Mouse (Mus musculus) cerebellum, postnatal 36 days (tissue): ENCODE results near the gene Gm20388.
"Not testable (repeated sequence)": the region's sequence is repeated elsewhere in the genome, so short reads cannot be mapped to it uniquely, and the experiment has no call there.

Experiments
- DNase-seq, 2 experiments: peaks; one replicate each; pipeline ENCODE4 v3.0.0; 2021 to 2022; ENCODE audit warnings: mixed read lengths in 2 of 2

Gm20388 gene

GRCm38 (mm10) chr8:122319708-122320075, 2409.1 kb downstream of the Gm20388 start:
- no peak for DNase-seq

GRCm38 (mm10) chr8:122320541-122320940, 2409.9 kb downstream of the Gm20388 start:
- no peak for DNase-seq

DNA sequence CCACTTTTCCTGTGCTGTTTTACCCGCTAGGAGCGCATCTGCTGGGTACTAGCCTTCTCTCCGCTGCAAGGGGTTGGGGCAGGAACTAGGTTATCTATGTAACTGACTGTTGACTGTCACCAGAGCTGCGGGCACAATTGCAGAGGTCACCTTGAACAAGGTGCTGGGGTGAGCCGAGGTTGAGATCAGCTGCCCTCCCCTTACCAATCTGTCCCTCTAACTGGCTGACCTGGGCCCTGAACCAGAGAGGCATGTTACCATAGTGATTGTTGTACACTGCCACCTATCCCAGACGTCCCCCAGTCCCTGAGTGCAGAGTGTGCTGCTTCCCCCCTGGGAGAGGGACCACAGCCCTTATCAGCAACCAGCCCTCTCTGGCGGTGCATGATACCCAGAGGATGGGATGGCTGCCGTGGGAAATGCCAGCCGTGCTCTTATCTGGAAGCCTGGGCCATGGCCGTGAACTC, 2410.8 kb downstream of the Gm20388 start:
- no peak for DNase-seq

DNA sequence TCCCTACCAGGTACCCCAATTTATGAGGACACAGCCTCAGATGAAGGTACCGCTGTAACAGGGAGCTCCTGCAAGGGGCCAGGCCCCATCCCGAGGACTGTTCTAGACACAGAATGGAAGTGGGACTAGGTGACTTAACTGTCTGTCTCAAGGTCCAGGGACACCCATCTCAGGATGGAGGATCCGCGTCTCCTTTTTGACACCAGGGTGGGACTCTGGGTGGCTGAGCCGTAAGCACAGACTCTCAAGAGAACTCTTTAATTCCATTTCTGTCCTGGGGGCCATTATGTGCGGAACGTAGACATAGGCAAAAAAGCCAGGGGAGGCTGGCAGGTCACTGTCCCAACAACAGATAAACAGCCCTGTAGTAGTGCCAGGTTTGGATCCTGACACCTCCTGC, 2411.5 kb downstream of the Gm20388 start:
- no peak for DNase-seq

DNA sequence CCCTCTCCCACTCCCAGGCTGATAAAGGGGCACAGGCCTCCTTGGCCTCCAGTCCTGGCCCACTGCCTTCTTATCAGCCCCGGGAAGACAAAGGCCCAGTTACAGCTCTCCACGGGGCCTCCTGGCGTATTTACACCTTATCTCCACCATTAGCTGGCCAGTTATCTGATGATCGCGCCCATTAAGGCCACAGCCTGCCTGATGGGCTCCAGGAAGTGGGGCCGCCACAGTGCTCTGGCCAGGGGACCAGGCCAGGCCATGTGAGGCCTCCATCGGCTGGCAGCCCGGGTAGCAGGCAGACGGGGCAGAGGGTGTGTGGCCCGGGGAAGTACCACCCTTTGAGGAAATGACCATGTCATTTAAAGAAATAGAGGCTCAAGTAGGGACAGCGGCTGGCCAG, 2412.2 kb downstream of the Gm20388 start:
- no peak for DNase-seq

DNA sequence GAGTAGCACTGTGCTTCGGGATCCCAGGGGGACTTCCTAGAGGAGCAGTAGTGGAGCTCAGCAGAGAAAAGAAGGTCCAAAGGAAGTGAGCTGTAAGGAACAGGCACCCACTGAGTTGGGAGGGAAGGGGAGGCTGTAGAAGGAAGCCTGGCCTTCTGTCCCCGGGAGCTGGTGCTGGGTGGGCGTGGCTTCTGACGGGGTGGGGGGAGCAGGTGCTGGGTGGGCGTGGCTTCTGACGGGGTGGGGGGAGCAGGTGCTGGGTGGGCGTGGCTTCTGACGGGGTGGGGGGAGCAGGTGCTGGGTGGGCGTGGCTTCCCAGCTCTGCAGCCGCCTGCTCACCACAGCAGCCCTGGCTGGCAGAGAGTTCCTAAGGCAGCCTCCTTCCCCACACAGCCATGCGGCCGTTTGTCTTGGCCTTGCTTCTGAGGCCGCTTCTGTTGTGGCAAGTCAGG, 2413.3 kb downstream of the Gm20388 start:
- not testable (repeated sequence) for DNase-seq

GRCm38 (mm10) chr8:122325196-122325595, 2414.6 kb downstream of the Gm20388 start:
- no peak for DNase-seq

- no peak for DNase-seq
These were observed 2415.5 kb downstream of the Gm20388 start for GRCm38 (mm10) chr8:122326114-122326542.

DNA sequence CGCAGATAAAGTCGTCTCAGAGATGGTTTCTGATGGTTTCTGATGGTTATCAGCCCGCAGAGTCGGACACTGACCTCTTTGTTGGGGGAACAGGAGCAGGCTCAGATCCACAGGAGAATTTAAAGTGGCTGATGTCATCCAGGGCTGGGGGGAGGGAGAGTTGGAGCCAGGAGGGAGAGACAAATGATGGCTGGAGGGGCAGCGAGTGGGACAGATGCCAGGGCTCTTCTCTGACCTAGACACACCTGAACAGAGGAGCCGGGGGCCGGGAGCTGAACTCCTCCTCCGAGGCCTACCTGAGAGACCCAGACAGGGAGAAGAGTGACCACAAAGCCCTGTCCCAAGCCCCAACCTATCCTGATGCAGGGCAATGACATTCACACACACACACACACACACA, 2418.4 kb downstream of the Gm20388 start:
- no peak for DNase-seq

GRCm38 (mm10) chr8:122329553-122330239, 2419.1 kb downstream of the Gm20388 start:
- no peak for DNase-seq

DNA sequence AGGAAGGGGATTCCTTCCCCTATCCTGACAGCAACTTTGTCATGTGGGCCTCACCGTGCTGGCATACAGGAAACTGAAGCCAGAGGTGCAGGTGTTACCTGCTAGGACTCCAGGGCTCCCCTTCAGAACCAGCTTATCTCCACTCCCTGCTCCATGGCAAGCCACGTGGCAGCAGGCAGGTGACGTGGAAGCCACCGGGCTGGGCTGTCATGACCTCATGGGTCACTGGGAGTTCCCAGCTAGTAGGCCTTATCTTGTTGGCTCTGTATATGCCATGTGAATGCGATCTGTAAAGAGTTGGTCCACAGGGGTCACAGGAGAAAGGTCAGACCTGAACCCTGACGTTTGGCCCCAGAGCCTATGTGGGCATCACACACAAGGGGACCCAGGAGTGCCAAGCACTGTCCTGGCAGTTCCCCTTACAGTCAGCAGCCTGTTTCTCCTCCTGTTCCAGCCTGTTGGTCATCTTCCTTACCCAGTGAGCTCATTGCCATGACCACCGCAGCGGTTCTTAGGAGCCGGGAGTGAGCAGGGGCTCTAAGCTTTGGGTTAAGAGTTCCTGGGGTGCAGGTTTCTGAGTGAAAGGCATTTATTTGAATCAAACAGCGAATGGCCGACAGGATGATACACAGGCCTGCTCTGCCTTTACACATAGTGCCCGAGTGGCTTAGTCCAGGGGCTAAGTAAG, 2419.9 kb downstream of the Gm20388 start:
- no peak for DNase-seq

- no peak for DNase-seq
These were observed 2420.5 kb downstream of the Gm20388 start for GRCm38 (mm10) chr8:122331134-122331523.

DNA sequence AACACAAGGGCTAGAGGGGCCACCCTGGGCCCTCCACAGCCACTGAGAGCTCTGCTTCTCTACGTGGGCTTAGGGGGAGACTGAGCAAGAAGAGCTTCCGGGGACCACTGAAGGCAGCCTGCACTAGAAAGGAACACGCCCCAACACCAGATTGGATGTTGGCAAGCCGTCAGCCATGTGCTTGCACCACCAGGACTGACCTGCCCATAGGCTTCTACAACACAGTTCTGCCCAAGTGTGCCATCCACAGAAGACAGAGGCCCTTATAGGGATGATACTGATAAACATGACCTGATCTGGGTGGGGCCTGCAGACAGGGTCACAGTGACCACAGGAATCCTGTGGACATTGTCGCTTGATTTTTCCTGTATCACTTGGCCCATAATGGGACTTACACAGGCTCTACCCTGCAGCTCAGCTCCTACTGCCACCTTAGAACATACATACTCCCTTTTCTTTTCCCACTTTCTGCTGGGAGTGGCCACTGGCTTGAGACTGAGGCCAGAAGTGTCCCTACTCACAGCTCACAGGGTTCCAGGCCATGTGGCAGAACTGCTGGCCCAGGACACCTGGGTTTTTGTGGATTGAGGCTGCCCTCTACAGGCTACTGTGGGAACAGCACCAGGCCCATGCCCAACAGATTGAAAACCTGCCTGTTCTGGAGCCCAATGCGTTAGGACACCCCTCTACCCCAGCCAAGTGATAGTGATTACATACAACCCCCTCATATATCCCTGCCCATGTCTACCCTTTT, 2422.3 kb downstream of the Gm20388 start:
- peak; percentile 89 to 91 for DNase-seq

- DNase-seq: no peak
These were observed 2422.9 kb downstream of the Gm20388 start for GRCm38 (mm10) chr8:122333531-122333930.

DNA sequence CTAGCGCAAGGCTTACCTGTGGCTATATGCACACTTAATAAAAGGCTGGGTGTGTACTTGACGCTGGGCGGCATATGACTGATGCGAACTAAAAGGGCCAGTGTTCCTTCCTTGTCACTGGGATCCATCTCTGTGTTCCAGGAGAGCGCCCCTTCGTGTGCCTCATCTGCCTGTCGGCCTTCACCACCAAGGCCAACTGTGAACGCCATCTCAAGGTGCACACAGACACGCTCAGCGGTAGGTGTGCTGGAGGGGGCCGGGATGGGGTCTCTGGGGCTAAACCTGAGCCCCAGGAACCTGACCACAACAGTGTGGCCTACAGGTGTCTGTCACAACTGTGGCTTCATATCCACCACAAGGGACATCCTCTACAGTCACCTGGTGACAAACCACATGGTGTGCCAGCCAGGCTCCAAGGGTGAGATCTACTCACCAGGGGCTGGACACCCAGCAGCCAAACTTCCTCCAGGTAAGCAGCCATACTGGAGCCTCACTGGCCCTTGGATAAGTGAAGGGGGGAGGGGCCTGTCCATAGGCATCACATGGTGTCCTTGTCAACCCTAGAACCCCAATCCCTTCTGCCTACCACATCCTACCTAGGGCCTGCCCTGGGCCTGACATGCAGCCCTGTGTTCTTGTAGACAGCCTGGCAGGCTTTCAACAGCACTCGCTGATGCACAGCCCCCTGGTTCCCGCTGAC, 2424.3 kb downstream of the Gm20388 start:
- no peak for DNase-seq

GRCm38 (mm10) chr8:122335638-122336250, 2425.1 kb downstream of the Gm20388 start:
- DNase-seq: peak in 1 of 2 experiments; percentile 20

DNA sequence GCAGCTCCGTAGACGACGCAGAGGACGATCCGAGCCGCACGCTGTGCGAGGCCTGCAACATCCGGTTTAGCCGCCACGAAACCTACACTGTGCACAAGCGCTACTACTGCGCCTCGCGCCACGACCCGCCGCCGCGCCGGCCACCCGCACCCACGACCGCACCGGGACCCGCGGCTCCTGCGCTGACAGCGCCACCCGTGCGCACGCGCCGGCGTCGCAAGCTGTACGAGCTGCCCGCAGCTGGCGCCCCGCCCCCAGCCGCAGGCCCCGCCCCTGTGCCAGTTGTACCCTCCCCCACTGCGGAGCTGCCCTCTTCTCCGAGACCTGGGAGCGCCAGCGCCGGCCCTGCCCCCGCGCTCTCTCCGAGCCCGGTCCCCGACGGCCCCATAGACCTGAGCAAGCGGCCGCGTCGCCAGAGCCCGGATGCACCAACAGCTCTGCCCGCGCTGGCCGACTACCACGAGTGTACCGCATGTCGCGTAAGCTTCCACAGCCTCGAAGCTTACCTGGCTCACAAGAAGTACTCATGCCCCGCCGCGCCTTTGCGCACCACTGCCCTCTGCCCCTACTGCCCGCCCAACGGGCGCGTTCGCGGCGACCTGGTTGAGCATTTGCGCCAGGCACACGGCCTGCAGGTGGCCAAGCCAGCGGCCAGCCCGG, 2425.7 kb downstream of the Gm20388 start:
- peak; percentile 26 to 42 for DNase-seq

DNA sequence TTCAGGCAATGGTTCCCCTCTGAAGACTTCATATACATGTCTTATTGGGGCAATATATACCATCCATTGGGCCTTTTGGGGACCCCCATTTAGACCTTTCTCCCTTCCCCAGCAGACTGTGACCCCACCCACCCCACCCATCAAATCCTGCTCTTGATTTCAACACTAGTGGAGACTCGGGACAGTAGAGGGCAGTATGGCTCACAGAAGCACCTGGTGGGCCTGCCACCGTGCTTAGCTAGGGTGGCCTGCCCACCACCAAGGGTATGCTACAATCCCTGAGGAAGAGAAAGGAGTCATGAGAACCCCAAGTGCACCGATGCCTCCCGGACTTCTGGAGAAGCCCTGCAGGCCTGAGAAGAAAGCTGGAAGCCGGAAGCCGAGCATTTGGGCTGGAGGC, 2428.2 kb downstream of the Gm20388 start:
- DNase-seq: no peak

DNA sequence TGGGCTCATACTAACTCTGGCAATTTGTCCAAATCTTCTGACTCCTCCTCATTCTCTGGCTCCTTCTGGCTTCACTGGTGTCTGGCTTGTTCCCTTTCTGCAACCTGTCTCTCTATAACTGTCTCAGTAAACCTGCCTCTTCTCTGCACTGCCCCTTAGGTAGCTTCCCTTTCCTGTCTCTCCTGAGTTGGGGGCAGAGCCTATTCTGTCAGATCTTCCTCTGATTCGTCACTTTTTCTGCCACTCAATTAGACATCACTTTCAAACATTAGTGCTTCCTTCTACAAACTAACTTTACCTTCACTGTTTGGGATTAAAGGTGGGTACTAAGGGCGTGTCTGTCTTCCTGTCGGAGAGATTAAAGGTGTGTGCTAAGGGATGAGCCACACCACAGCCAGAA, 2430.1 kb downstream of the Gm20388 start:
- DNase-seq: no peak

- no peak for DNase-seq
These were observed 2431.1 kb downstream of the Gm20388 start for GRCm38 (mm10) chr8:122341790-122342189.

- DNase-seq: no peak
These were observed 2431.7 kb downstream of the Gm20388 start for GRCm38 (mm10) chr8:122342362-122342761.

DNA sequence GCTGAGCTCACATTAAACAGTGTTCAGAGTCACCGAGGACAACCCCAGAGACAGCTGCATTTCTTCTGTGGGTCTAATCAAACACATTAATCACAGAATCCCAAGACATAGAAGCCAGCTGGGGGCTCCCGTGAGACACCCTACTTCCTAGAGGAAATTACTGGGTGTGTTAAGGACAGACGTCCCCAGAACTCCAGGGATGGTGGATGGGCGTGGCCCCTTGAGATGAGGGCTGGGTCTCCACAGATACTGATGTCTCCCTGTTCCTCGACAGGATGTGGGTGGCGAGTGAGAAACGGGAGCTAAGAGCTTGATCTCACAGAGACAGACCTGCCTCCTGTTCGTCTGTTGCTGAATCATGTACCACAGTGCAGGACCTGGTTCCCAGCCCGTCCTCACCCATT, 2432.2 kb downstream of the Gm20388 start:
- DNase-seq: no peak
